Mouse (Mus musculus) cortical plate, adult 2 months (tissue): Measurements from ENCODE around the gene Stk24.

Experiments
- CTCF ChIP-seq: fragments of 200-500 bp; IDR thresholded peaks from 2 replicates; pipeline ENCODE4 v1.5.1; 2011; ENCODE audit warnings: mild to moderate bottlenecking, control low read depth, low read length; ENCODE audit not compliant: insufficient read depth; ENCODE audit errors: extremely low read depth
- POLR2A ChIP-seq: fragments of 200-500 bp; IDR thresholded peaks from 2 replicates; pipeline ENCODE4 v1.6.1; 2011; ENCODE audit warnings: mild to moderate bottlenecking, low read length, control low read depth; ENCODE audit not compliant: insufficient read depth; ENCODE audit errors: extremely low read depth

GRCm38 (mm10) chr14:121309909-121310308 is 69.9 kb downstream of the Stk24 start:
- TF ChIP-seq POLR2A (no peak), CTCF (no peak)
